Mouse (Mus musculus) gastrocnemius, adult 8-10 months (tissue): ENCODE data around the gene Gm13119. TPM values are rescaled to one million over a fixed set of nuclear protein-coding genes. Genes with fewer than 3 reads are reported as not detected.
"Not testable (repeated sequence)": the region's sequence is repeated elsewhere in the genome, so short reads cannot be mapped to it uniquely, and the experiment has no call there.

Experiments used
- DNase-seq, 2 experiments: peaks; one replicate each; pipeline ENCODE4 v3.0.0; 2022; ENCODE audit warnings: low spot score in 2 of 2
- total RNA-seq, 4 experiments: library from RNA; stranded (reverse); gene quantifications; 2 replicates each; pipeline ENCODE4 v1.2.4; 2022

Gm13119 gene
- not detected for total RNA-seq

GRCm38 (mm10) chr4:144357642-144358041 lies at the start of gene Gm13119:
Gm13119 (plus strand) TSS chr4:144357942.
- not testable (repeated sequence) for DNase-seq

- DNase-seq = not testable (repeated sequence)
Observed at GRCm38 (mm10) chr4:144312666-144313460, 44.9 kb upstream of the Gm13119 start.

GRCm38 (mm10) chr4:144329949-144330348 lies 27.8 kb upstream of the Gm13119 start, which contains the start of gene Gm13128:
Gm13128 (plus strand) TSS chr4:144330249.
- DNase-seq = not testable (repeated sequence)

GRCm38 (mm10) chr4:144335856-144336255 lies 21.9 kb upstream of the Gm13119 start:
- not testable (repeated sequence) for DNase-seq

- DNase-seq = no peak
Observed at GRCm38 (mm10) chr4:144377911-144378310, 20.2 kb downstream of the Gm13119 start, which contains the start of gene Pramef20. Pramef20 (minus strand) TSS chr4:144377933.

GRCm38 (mm10) chr4:144396316-144396715 lies 38.6 kb downstream of the Gm13119 start:
- no peak for DNase-seq

GRCm38 (mm10) chr4:144402712-144403111 lies 45.0 kb downstream of the Gm13119 start:
- no peak for DNase-seq

GRCm38 (mm10) chr4:144404456-144405086 lies 46.8 kb downstream of the Gm13119 start:
- no peak for DNase-seq

GRCm38 (mm10) chr4:144406261-144406660 lies 48.5 kb downstream of the Gm13119 start:
- no peak for DNase-seq

GRCm38 (mm10) chr4:144408290-144408689 lies 50.5 kb downstream of the Gm13119 start, which contains the start of gene Pramef12:
Pramef12 (minus strand) TSS chr4:144408464.
- DNase-seq = no peak

Other genes starting within 250 kb of the Gm13119 start
- gene Oog3, start 195.3 kb upstream of the Gm13119 start, total RNA-seq = not detected
- gene Oog2, start 167.2 kb upstream of the Gm13119 start, total RNA-seq = not detected
- gene C87977, start 144.6 kb upstream of the Gm13119 start, total RNA-seq = not detected
- gene Pramel5, start 77.5 kb upstream of the Gm13119 start, total RNA-seq = not detected
- not detected for gene Gm13128, start 27.7 kb upstream of the Gm13119 start, total RNA-seq
- gene Pramef20, start 20.0 kb downstream of the Gm13119 start, total RNA-seq = not detected
- gene Pramef12, start 50.5 kb downstream of the Gm13119 start, total RNA-seq = not detected
- gene 1700012P22Rik, start 80.8 kb downstream of the Gm13119 start, total RNA-seq = not detected
- not detected for gene Gm9944, start 95.4 kb downstream of the Gm13119 start, total RNA-seq
- gene Aadacl3, start 105.8 kb downstream of the Gm13119 start, total RNA-seq = not detected
- gene 9430007A20Rik, start 161.9 kb downstream of the Gm13119 start, total RNA-seq = not detected
- gene Gm13124, start 207.2 kb downstream of the Gm13119 start, total RNA-seq = not detected